ENCODE assay signal across 7 mouse cellular contexts in genomic region chr16:21339460-21340081, GRCm38 (mm10).
A peak's percentile ranks its signal among the peaks of the same experiment; 100 is the strongest.
DNase-seq lines count a peak whose midpoint lies in the region; ATAC-seq and TF ChIP-seq lines count a peak whose summit lies in the region.

No protein-coding gene starts in this region.

- peak; percentile 59 for DNase-seq in embryo, embryonic 11 days
- DNase-seq in gastrocnemius, postnatal 4 days (ENCODE audit: low spot score in 2 of 2) = peak; percentile 52 to 67

- peak; percentile 82 for ATAC-seq in kidney, embryonic 15.5 days (replicated peaks; ENCODE audit: low FRiP score)
- no peak for ATAC-seq in liver, embryonic 12.5 days
- peak; percentile 88 for ATAC-seq in neural tube, embryonic 15.5 days (ENCODE audit: low FRiP score)
- ATAC-seq in erythroid progenitor cell, adult 5-6 weeks (replicated peaks; ENCODE audit: low FRiP score, poor library complexity, severe bottlenecking) = no peak

- H3K9me3 ChIP-seq in kidney, embryonic 15.5 days (replicated peaks) = no peaks in the 10 kb centered on the region
- no peaks in the 10 kb centered on the region for H3K9me3 ChIP-seq in liver, embryonic 12.5 days (replicated peaks)
- H3K9me3 ChIP-seq in neural tube, embryonic 15.5 days (replicated peaks) = no peaks in the 10 kb centered on the region

- no peak overlapping the region for H3K4me3 ChIP-seq in bone marrow macrophage, adult 2 months (ENCODE audit: insufficient read depth, low read length)
- no peak overlapping the region for H3K4me3 ChIP-seq in kidney, embryonic 15.5 days (replicated peaks)
- H3K4me3 ChIP-seq in liver, embryonic 12.5 days = no peak overlapping the region
- no peak overlapping the region for H3K4me3 ChIP-seq in neural tube, embryonic 15.5 days (replicated peaks)

- peaks cover 26% of the 10 kb centered on the region for H3K4me1 ChIP-seq in bone marrow macrophage, adult 2 months (ENCODE audit: control insufficient read depth, insufficient read depth, low read length)
- peaks cover 15% of the 10 kb centered on the region for H3K4me1 ChIP-seq in kidney, embryonic 15.5 days
- H3K4me1 ChIP-seq in liver, embryonic 12.5 days = peaks cover 9% of the 10 kb centered on the region
- peaks cover 25% of the 10 kb centered on the region for H3K4me1 ChIP-seq in neural tube, embryonic 15.5 days

- peak overlapping the region; percentile 27 for H3K4me2 ChIP-seq in kidney, embryonic 15.5 days
- no peak overlapping the region for H3K4me2 ChIP-seq in liver, embryonic 12.5 days
- peak overlapping the region; percentile 37 for H3K4me2 ChIP-seq in neural tube, embryonic 15.5 days

- no peak for TF ChIP-seq CTCF in bone marrow macrophage, adult 2 months (IDR thresholded peaks at IDR 0.05; ENCODE audit: low read depth, low read length)

- 20% methylated on average over 11 of the region's 11 CpGs for WGBS in kidney, embryonic 15.5 days
- WGBS in liver, embryonic 12.5 days (ENCODE audit: insufficient replicate concordance) = 67% methylated on average over 11 of the region's 11 CpGs
- 13% methylated on average over 11 of the region's 11 CpGs for WGBS in neural tube, embryonic 15.5 days

- no peak for TF ChIP-seq POLR2A in bone marrow macrophage, adult 2 months (IDR thresholded peaks at IDR 0.05; ENCODE audit: borderline replicate concordance, low read depth, low read length)

- no peaks in the 10 kb centered on the region for H3K27me3 ChIP-seq in kidney, embryonic 15.5 days
- H3K27me3 ChIP-seq in liver, embryonic 12.5 days (replicated peaks) = 0 out of 2 replicates have a peak, but pooled peaks cover 7% of the 10 kb centered on the region
- H3K27me3 ChIP-seq in neural tube, embryonic 15.5 days (replicated peaks) = no peaks in the 10 kb centered on the region; the same call in 1 of the 2 replicates

- peak overlapping the region; percentile 67 for H3K27ac ChIP-seq in bone marrow macrophage, adult 2 months (ENCODE audit: insufficient read depth, low read depth, low read length)
- H3K27ac ChIP-seq in kidney, embryonic 15.5 days = peak overlapping the region; percentile 81
- H3K27ac ChIP-seq in liver, embryonic 12.5 days = 0 out of 2 replicates have a peak overlapping the region, but pooled peaks have one; percentile 24
- H3K27ac ChIP-seq in neural tube, embryonic 15.5 days (replicated peaks) = peak overlapping the region; percentile 81

- peak overlapping the region; percentile 19; the same call in 1 of the 2 replicates for H3K9ac ChIP-seq in kidney, embryonic 15.5 days
- no peak overlapping the region for H3K9ac ChIP-seq in liver, embryonic 12.5 days
- no peak overlapping the region for H3K9ac ChIP-seq in neural tube, embryonic 15.5 days (replicated peaks)

- H3K36me3 ChIP-seq in kidney, embryonic 15.5 days = no peaks in the 10 kb centered on the region
- no peaks in the 10 kb centered on the region for H3K36me3 ChIP-seq in liver, embryonic 12.5 days
- no peaks in the 10 kb centered on the region for H3K36me3 ChIP-seq in neural tube, embryonic 15.5 days

Comparison
In these comparisons a context has a peak if more than half of its experiments do, and no peak if none do; other contexts are left out.
1. H3K27ac ChIP-seq: peak in every context shown above with its lines; median percentile 81 in kidney, embryonic 15.5 days; 81 in neural tube, embryonic 15.5 days; 67 in bone marrow macrophage, adult 2 months; 24 in liver, embryonic 12.5 days.
2. ATAC-seq: peak in kidney, embryonic 15.5 days (single experiment) and neural tube, embryonic 15.5 days (single experiment); none in liver, embryonic 12.5 days (single experiment) and erythroid progenitor cell, adult 5-6 weeks (single experiment).